Mouse (Mus musculus) stomach, embryonic 14.5 days (tissue): ENCODE measurements around the gene Dock8. TPM values are rescaled to one million over a fixed set of nuclear protein-coding genes. Genes with fewer than 3 reads are reported as not detected.
"Not testable (repeated sequence)": the region's sequence is repeated elsewhere in the genome, so short reads cannot be mapped to it uniquely, and the experiment has no call there.

Experiments
- ATAC-seq: fragments of 200-750 bp; cut with Nextera tagmentation; 2 replicates; pipeline ENCODE4 v1.8.0; 2017; ENCODE audit warnings: low read depth, moderate TSS enrichment; ENCODE audit not compliant: insufficient number of reproducible peaks, insufficient read depth, low FRiP score
- H3K27ac ChIP-seq: fragments of 300-500 bp; sonication (generic); 2 replicates; pipeline ENCODE4 v1.5.1; 2014; ENCODE audit warnings: mild to moderate bottlenecking, low read length, moderate library complexity, mixed read lengths
- H3K27me3 ChIP-seq: fragments of 300-500 bp; sonication (generic); 2 replicates; pipeline ENCODE4 v1.6.1; 2014; ENCODE audit warnings: low read length, control low read depth, mixed read lengths; ENCODE audit not compliant: control insufficient read depth, insufficient read depth
- H3K36me3 ChIP-seq: fragments of 300-500 bp; sonication (generic); 2 replicates; pipeline ENCODE4 v1.6.1; 2014; ENCODE audit warnings: mild to moderate bottlenecking, control low read depth, low read length, moderate library complexity, mixed read lengths; ENCODE audit not compliant: control insufficient read depth, insufficient read depth
- H3K4me1 ChIP-seq: fragments of 300-500 bp; sonication (generic); 2 replicates; pipeline ENCODE4 v1.6.1; 2014; ENCODE audit warnings: low read length, control low read depth, mixed read lengths; ENCODE audit not compliant: control insufficient read depth, insufficient read depth
- H3K4me2 ChIP-seq: fragments of 300-500 bp; sonication (generic); replicated peaks from 2 replicates; pipeline ENCODE4 v1.6.1; 2014; ENCODE audit warnings: low read depth, low read length, control low read depth
- H3K4me3 ChIP-seq: fragments of 300-500 bp; sonication (generic); 2 replicates; pipeline ENCODE4 v1.5.1; 2014; ENCODE audit warnings: low read depth, low read length, control low read depth
- H3K9ac ChIP-seq: fragments of 300-500 bp; sonication (generic); replicated peaks from 2 replicates; pipeline ENCODE4 v1.6.1; 2014; ENCODE audit warnings: low read depth, mild to moderate bottlenecking, control low read depth, low read length, moderate library complexity, mixed read lengths
- H3K9me3 ChIP-seq: fragments of 300-500 bp; sonication (generic); 2 replicates; pipeline ENCODE4 v1.6.1; 2016; ENCODE audit warnings: low read depth, low read length, control low read depth; ENCODE audit not compliant: control insufficient read depth
- WGBS: fragments of 180-500 bp; shearing (Covaris S2); extraction: QIAGEN DNeasy Blood & Tissue Kit; methylation state at CpG from one replicate; pipeline ENCODE4 v1.1.7; 2014; 5-methylcytosine and 5-hydroxymethylcytosine counted together
- polyA plus RNA-seq: library from polyadenylated mRNA; unstranded; fragments of >200 nt; fragmentation: Nextera tagmentation; extraction: Ambion mirVana; gene quantifications from 2 replicates; pipeline ENCODE4 v1.2.1, GENCODE M21; 2014

Dock8 gene
- polyA plus RNA-seq, 1 experiment from 2014 or later: 10.7 TPM

DNA sequence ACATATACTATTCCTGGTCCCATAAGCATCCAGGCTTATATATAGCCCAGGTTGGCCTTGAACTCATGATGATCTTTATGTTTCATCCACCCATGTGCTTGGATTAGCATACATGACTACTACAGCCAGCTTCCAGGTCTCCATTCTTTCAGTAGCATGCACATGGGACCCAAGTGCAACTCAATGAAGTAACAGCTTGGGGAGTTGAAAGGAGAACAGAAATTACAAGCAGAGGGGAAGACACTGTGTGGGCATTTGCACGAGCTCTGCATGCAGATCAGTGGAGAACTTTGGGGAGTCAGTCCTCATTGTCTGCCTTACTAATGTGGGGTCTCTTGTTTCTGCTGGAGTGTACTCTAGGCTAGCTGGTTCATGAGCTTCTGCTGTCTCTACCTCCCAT is 7.4 kb downstream of the Dock8 start:
- no peak overlapping the region for H3K9ac ChIP-seq
- no peaks in the 10 kb centered on the region for H3K27me3 ChIP-seq
- WGBS: 65% methylated on average over 1 of the region's 1 CpGs
- H3K36me3 ChIP-seq: no peaks in the 10 kb centered on the region
- peaks cover 9% of the 10 kb centered on the region for H3K4me1 ChIP-seq
- no peak overlapping the region for H3K27ac ChIP-seq
- no peak for ATAC-seq
- no peaks in the 10 kb centered on the region for H3K9me3 ChIP-seq
- no peak overlapping the region for H3K4me3 ChIP-seq
- no peak overlapping the region for H3K4me2 ChIP-seq

DNA sequence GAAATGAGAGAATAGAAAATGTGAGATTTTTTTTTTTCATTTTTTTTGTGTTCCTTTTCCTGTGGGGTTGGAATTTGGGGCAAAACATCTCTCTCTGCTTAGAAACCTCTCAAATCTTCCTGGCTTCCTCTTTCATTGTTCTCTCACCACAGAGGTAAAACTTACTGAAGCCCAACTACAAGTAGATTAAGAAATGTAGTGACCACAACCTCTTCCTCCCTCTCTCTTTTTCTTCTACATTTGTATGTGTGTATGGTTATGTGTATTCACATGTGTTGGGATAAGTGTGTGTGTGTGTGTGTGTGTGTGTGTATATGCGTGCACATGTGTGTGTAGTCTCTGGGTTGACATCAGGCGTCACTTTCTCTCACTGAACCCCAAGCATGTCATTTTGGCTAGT is 9.2 kb downstream of the Dock8 start:
- H3K27me3 ChIP-seq: no peaks in the 10 kb centered on the region
- ATAC-seq: no peak
- no peak overlapping the region for H3K4me3 ChIP-seq
- H3K27ac ChIP-seq: no peak overlapping the region
- H3K9ac ChIP-seq: no peak overlapping the region
- peaks cover 9% of the 10 kb centered on the region for H3K4me1 ChIP-seq
- H3K36me3 ChIP-seq: no peaks in the 10 kb centered on the region
- H3K9me3 ChIP-seq: no peaks in the 10 kb centered on the region
- WGBS: 88% methylated on average over 2 of the region's 2 CpGs
- no peak overlapping the region for H3K4me2 ChIP-seq

DNA sequence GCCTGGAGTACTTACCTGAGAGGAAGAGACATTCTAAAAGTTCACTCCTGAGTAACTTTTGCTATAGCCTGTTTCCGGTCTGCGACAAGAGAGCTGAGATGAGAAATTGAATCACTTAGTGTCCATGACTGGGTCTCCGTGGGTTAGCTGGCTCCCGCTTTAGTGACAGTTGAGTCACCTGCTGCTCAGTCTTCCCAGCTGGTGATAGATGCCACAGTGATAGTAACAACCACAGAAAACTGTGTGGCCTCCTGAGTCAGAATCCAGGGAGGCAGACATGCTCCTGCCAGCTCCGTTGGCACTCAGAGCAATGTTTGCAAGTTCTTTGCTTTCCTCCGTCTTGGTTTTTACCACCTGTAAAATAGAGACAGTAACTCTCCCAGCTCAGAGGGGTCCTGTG is 23.4 kb downstream of the Dock8 start:
- H3K4me2 ChIP-seq: no peak overlapping the region
- no peak overlapping the region for H3K27ac ChIP-seq
- H3K36me3 ChIP-seq: no peaks in the 10 kb centered on the region
- WGBS: 87% methylated on average over 6 of the region's 6 CpGs
- H3K27me3 ChIP-seq: no peaks in the 10 kb centered on the region
- ATAC-seq: no peak
- no peaks in the 10 kb centered on the region for H3K9me3 ChIP-seq
- H3K9ac ChIP-seq: no peak overlapping the region
- H3K4me1 ChIP-seq: no peaks in the 10 kb centered on the region
- H3K4me3 ChIP-seq: no peak overlapping the region

DNA sequence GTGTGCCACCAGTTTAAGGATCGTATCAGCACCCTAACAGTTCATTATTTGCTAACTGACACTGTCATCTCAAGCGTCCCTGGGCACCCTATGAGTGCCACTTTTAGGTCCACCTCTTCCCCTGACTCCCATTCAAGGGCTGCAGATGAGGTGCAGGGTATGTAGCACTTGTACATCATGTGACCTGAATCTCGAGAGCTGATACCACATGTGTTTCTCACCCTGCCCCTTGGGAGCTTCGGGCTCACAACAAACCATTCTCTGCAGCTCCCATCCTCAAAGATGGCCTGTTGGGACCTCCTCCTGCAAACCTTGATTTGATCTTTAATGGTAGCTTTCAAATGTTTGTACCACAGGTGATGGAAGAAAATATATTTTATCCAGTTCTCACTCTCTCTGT is 32.4 kb downstream of the Dock8 start:
- Histone ChIP-seq H3K36me3 (no peaks in the 10 kb centered on the region), H3K4me1 (no peaks in the 10 kb centered on the region), H3K9ac (no peak overlapping the region), H3K4me2 (no peak overlapping the region), H3K4me3 (no peak overlapping the region), H3K9me3 (no peaks in the 10 kb centered on the region), H3K27me3 (no peaks in the 10 kb centered on the region), H3K27ac (no peak overlapping the region)
- ATAC-seq: no peak
- WGBS: 81% methylated on average over 4 of the region's 4 CpGs

DNA sequence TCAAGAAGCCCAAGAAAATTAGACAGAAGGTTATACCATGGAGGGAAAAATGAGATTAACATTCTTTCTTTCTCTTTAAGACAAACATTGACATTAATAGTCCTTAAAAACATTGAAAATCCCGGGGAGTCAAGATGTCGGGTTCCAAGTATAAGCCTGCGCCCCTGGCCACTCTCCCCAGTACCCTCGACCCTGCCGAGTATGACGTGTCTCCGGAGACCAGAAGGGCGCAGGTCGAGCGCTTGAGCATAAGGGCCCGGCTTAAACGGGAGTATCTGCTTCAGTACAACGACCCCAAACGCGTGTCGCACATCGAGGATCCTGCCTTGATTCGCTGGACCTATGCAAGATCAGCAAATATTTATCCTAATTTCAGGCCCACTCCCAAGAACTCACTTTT is 33.7 kb downstream of the Dock8 start:
- H3K4me1 ChIP-seq, H3K36me3 ChIP-seq, H3K9me3 ChIP-seq, H3K4me2 ChIP-seq, H3K27ac ChIP-seq, ATAC-seq, H3K4me3 ChIP-seq, H3K9ac ChIP-seq, H3K27me3 ChIP-seq: not testable (repeated sequence)
- 73% methylated on average over 6 of the region's 18 CpGs for WGBS

DNA sequence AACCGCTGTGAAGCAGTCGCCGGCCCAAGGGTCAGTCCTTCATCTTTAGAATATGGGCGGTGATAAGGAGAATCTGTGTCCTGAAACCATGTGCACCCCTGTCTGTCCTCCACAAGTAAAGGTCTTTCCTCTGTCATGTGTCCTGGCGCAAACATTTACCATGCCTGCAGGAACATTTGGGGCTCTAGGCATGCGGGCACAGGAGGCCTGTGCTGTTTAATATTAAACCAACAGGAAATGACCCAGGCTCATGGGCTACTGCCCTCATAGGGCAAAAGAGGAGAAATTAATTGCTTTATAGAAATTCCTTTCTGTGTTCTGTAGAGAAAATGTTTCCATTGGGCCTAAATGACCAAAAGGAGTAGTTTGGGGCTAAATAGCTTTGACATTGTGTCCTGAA is 36.5 kb downstream of the Dock8 start:
- 73% methylated on average over 6 of the region's 6 CpGs for WGBS
- Histone ChIP-seq H3K27ac (no peak overlapping the region; the same call in 1 of the 2 replicates), H3K27me3 (no peaks in the 10 kb centered on the region), H3K4me3 (no peak overlapping the region), H3K9me3 (no peaks in the 10 kb centered on the region), H3K9ac (no peak overlapping the region), H3K4me2 (no peak overlapping the region), H3K36me3 (no peaks in the 10 kb centered on the region), H3K4me1 (no peaks in the 10 kb centered on the region)
- ATAC-seq: no peak

DNA sequence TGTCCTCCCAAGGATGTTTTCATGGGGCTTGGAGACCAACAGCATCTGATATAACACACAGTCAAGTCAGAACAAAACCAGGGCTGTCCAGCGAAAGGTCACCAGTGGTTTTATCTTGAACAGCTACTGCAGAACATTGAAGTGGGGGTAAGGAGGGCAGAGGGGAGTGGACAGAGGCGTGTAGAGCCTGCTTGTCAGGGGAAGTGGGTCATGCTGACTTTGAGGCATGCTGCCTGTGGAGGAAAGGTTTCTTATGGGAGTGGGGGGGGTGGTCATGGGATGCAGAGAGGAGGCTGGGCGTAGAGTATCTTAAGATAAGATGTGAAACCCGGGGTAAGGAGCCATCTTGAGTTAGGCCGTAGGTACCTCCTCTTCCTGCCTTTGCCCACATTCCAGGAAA is 37.5 kb downstream of the Dock8 start:
- Histone ChIP-seq H3K4me2 (no peak overlapping the region), H3K4me1 (peaks cover 4% of the 10 kb centered on the region; the same call in 1 of the 2 replicates), H3K36me3 (no peaks in the 10 kb centered on the region), H3K9ac (no peak overlapping the region), H3K27me3 (no peaks in the 10 kb centered on the region), H3K9me3 (no peaks in the 10 kb centered on the region), H3K4me3 (no peak overlapping the region), H3K27ac (peak overlapping the region; percentile 49; the same call in 1 of the 2 replicates)
- ATAC-seq: no peak
- WGBS: 62% methylated on average over 5 of the region's 5 CpGs

DNA sequence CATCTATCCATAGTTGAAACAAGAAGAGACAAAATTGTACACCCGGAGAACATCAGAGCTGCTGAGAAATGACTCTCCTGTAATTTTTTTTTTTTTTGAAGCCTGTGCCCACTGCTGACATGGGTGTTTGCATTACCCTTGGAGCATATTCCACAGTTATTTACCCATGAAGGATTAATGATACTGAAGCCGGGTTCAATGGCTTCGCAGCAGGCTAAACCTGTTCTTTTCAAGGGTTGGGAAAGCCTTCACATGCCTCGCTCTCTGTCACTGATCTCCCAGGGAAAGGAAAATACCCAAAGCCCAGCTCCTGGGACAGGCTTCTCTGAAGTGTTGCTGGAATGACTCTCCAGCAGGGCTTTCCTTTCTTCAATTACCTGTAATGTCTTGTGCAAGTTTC is 37.9 kb downstream of the Dock8 start:
- no peak for ATAC-seq
- peak overlapping the region; percentile 55 for H3K27ac ChIP-seq

DNA sequence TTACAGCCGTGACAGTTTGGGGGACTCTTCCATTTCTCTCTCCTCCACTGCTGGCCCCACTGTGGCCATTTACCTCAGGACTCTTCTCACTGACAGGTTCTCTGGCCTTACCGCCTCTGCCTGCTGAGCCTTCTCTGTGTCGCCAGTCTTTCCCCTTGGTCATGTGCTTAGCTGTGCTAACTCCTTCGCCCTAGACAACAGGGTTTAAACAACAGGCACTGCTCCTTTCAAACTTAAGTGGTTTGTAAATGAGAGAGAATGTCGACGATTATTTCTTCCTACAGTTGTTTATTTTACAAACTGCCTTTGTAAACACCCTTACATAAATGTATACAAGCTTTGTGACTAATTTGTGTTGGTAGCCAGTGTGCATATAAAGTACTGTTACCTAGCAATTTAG is 39.0 kb downstream of the Dock8 start:
- H3K27ac ChIP-seq: no peak overlapping the region
- H3K27me3 ChIP-seq: no peaks in the 10 kb centered on the region
- no peaks in the 10 kb centered on the region for H3K36me3 ChIP-seq
- H3K9ac ChIP-seq: no peak overlapping the region
- no peak for ATAC-seq
- H3K4me2 ChIP-seq: no peak overlapping the region
- H3K4me3 ChIP-seq: no peak overlapping the region
- peaks cover 4% of the 10 kb centered on the region; the same call in 1 of the 2 replicates for H3K4me1 ChIP-seq
- no peaks in the 10 kb centered on the region for H3K9me3 ChIP-seq
- WGBS: 28% methylated on average over 6 of the region's 6 CpGs

More for the DNA sequence above, 37.9 kb downstream of the Dock8 start:
- H3K36me3 ChIP-seq: no peaks in the 10 kb centered on the region
- H3K9ac ChIP-seq: no peak overlapping the region
- H3K27me3 ChIP-seq: no peaks in the 10 kb centered on the region
- WGBS: 74% methylated on average over 4 of the region's 4 CpGs
- H3K9me3 ChIP-seq: no peaks in the 10 kb centered on the region
- peaks cover 4% of the 10 kb centered on the region; the same call in 1 of the 2 replicates for H3K4me1 ChIP-seq
- H3K4me3 ChIP-seq: no peak overlapping the region
- H3K4me2 ChIP-seq: no peak overlapping the region
